Mouse (Mus musculus) limb, embryonic 14.5 days (tissue): ENCODE results near the gene Fgd6. TPM values are rescaled to one million over a fixed set of nuclear protein-coding genes. Genes with fewer than 3 reads are reported as not detected.
A peak's percentile ranks its signal among the peaks of the same experiment; 100 is the strongest.

Source experiments
- ATAC-seq: fragments of 200-750 bp; cut with Nextera tagmentation; 2 replicates; pipeline ENCODE4 v1.8.0; 2017; ENCODE audit warnings: low read depth, moderate number of reproducible peaks, moderate TSS enrichment; ENCODE audit not compliant: low FRiP score
- DNase-seq: peaks from one replicate; pipeline ENCODE4 v3.0.0-alpha.2; 2015; ENCODE audit warnings: low spot score
- H3K27ac ChIP-seq: fragments of 300-500 bp; sonication (generic); replicated peaks from 2 replicates; pipeline ENCODE4 v1.5.1; 2014; ENCODE audit warnings: low read depth, mild to moderate bottlenecking, low read length, moderate library complexity, mixed read lengths
- H3K27me3 ChIP-seq: fragments of 300-500 bp; sonication (generic); 2 replicates; pipeline ENCODE4 v1.6.1; 2014; ENCODE audit warnings: low read length, mixed read lengths; ENCODE audit not compliant: control insufficient read depth, insufficient read depth
- H3K36me3 ChIP-seq: fragments of 300-500 bp; sonication (generic); 2 replicates; pipeline ENCODE4 v1.6.1; 2014; ENCODE audit warnings: mild to moderate bottlenecking, low read length, moderate library complexity, mixed read lengths; ENCODE audit not compliant: control insufficient read depth, insufficient read depth
- H3K4me1 ChIP-seq: fragments of 300-500 bp; sonication (generic); 2 replicates; pipeline ENCODE4 v1.6.1; 2014; ENCODE audit warnings: antibody characterized with exemption, low read length, mixed read lengths; ENCODE audit not compliant: control insufficient read depth, insufficient read depth
- H3K4me2 ChIP-seq: fragments of 300-500 bp; sonication (generic); replicated peaks from 2 replicates; pipeline ENCODE4 v1.6.1; 2014; ENCODE audit warnings: low read depth, mild to moderate bottlenecking, low read length, moderate library complexity; ENCODE audit not compliant: severe bottlenecking
- H3K4me3 ChIP-seq: fragments of 300-500 bp; sonication (generic); replicated peaks from 2 replicates; pipeline ENCODE4 v1.5.1; 2014; ENCODE audit warnings: low read length
- H3K9ac ChIP-seq: fragments of 300-500 bp; sonication (generic); 2 replicates; pipeline ENCODE4 v1.6.1; 2014; ENCODE audit warnings: mild to moderate bottlenecking, low read depth, low read length, moderate library complexity; ENCODE audit not compliant: severe bottlenecking
- H3K9me3 ChIP-seq: fragments of 300-500 bp; sonication (generic); 2 replicates; pipeline ENCODE4 v1.6.1; 2016; ENCODE audit warnings: low read length; ENCODE audit not compliant: control insufficient read depth
- POLR2A ChIP-seq: fragments of 200-500 bp; IDR thresholded peaks from 2 replicates; pipeline ENCODE4 v1.8.0; 2012; ENCODE audit warnings: inconsistent platforms, mild to moderate bottlenecking, moderate library complexity, borderline replicate concordance; ENCODE audit not compliant: insufficient read depth, insufficient read length; ENCODE audit errors: extremely low read depth
- WGBS: fragments of 180-500 bp; shearing (Covaris S2); extraction: QIAGEN DNeasy Blood & Tissue Kit; methylation state at CpG from one replicate; pipeline ENCODE4 v1.1.7; 2014; 5-methylcytosine and 5-hydroxymethylcytosine counted together
- polyA plus RNA-seq, 2 experiments: library from polyadenylated mRNA; depleted of rRNA in 1 of 2; stranded (reverse) in 1 of 2; unstranded in 1 of 2; fragments of >200 nt; fragmentation: Nextera tagmentation in 1 of 2; extraction: Ambion mirVana in 1 of 2; gene quantifications; 2 replicates each; pipeline versions ENCODE4 v1.2.1 to v1.2.3; 2012 to 2014

Fgd6 gene
- polyA plus RNA-seq, 2 experiments: 3.2 to 5.5 TPM

- Histone ChIP-seq H3K27me3 (no peaks in the 10 kb centered on the region), H3K9ac (no peak overlapping the region), H3K4me1 (no peaks in the 10 kb centered on the region), H3K9me3 (no peaks in the 10 kb centered on the region), H3K4me3 (no peak overlapping the region), H3K4me2 (no peak overlapping the region), H3K27ac (no peak overlapping the region), H3K36me3 (peaks cover 23% of the 10 kb centered on the region)
- no peak for ATAC-seq
- TF ChIP-seq POLR2A: no peak
- WGBS: 74% methylated on average over 2 of the region's 2 CpGs
- DNase-seq: no peak
These were observed 27.4 kb upstream of the Fgd6 start for GRCm38 (mm10) chr10:94008356-94008755.

GRCm38 (mm10) chr10:94009991-94010679, 25.7 kb upstream of the Fgd6 start:
- ATAC-seq (no peak), DNase-seq (no peak)
- TF ChIP-seq POLR2A: no peak
- no peaks in the 10 kb centered on the region; the same call in 1 of the 2 replicates for H3K4me1 ChIP-seq
- no peak overlapping the region for H3K4me2 ChIP-seq
- H3K36me3 ChIP-seq: peaks cover 12% of the 10 kb centered on the region
- WGBS: 78% methylated on average over 3 of the region's 3 CpGs
- H3K9me3 ChIP-seq: no peaks in the 10 kb centered on the region
- H3K27ac ChIP-seq: no peak overlapping the region
- H3K27me3 ChIP-seq: no peaks in the 10 kb centered on the region
- no peak overlapping the region for H3K9ac ChIP-seq
- no peak overlapping the region for H3K4me3 ChIP-seq

GRCm38 (mm10) chr10:94011024-94011423, 24.8 kb upstream of the Fgd6 start:
- no peak for DNase-seq
- H3K27ac ChIP-seq: no peak overlapping the region

GRCm38 (mm10) chr10:94013196-94013595, 22.6 kb upstream of the Fgd6 start:
- no peak overlapping the region for H3K27ac ChIP-seq
- H3K9me3 ChIP-seq: no peaks in the 10 kb centered on the region
- H3K4me3 ChIP-seq: no peak overlapping the region
- H3K27me3 ChIP-seq: no peaks in the 10 kb centered on the region
- no peak overlapping the region for H3K4me2 ChIP-seq
- no peaks in the 10 kb centered on the region; the same call in 1 of the 2 replicates for H3K4me1 ChIP-seq
- WGBS: 57% methylated on average over 3 of the region's 3 CpGs
- no peak overlapping the region for H3K9ac ChIP-seq
- no peak for TF ChIP-seq POLR2A
- DNase-seq (peak; percentile 19), ATAC-seq (no peak)
- no peaks in the 10 kb centered on the region for H3K36me3 ChIP-seq

More at GRCm38 (mm10) chr10:94011024-94011423, 24.8 kb upstream of the Fgd6 start:
- H3K4me2 ChIP-seq: no peak overlapping the region
- peaks cover 4% of the 10 kb centered on the region for H3K36me3 ChIP-seq
- no peak overlapping the region for H3K9ac ChIP-seq
- no peaks in the 10 kb centered on the region; the same call in 1 of the 2 replicates for H3K4me1 ChIP-seq
- WGBS: 58% methylated on average over 2 of the region's 2 CpGs
- no peaks in the 10 kb centered on the region for H3K9me3 ChIP-seq
- no peak for TF ChIP-seq POLR2A
- H3K27me3 ChIP-seq: no peaks in the 10 kb centered on the region
- H3K4me3 ChIP-seq: no peak overlapping the region
- ATAC-seq: no peak

GRCm38 (mm10) chr10:94014200-94014599, 21.6 kb upstream of the Fgd6 start:
- ATAC-seq (no peak), DNase-seq (peak; percentile 41)
- Histone ChIP-seq H3K27ac (0 out of 2 replicates have a peak overlapping the region, but pooled peaks have one; percentile 33), H3K27me3 (no peaks in the 10 kb centered on the region), H3K4me3 (no peak overlapping the region), H3K4me1 (no peaks in the 10 kb centered on the region; the same call in 1 of the 2 replicates), H3K9me3 (no peaks in the 10 kb centered on the region), H3K9ac (no peak overlapping the region), H3K36me3 (no peaks in the 10 kb centered on the region), H3K4me2 (no peak overlapping the region)
- no peak for TF ChIP-seq POLR2A
- 40% methylated on average over 4 of the region's 4 CpGs for WGBS
